38 mouse cellular contexts compared by ENCODE assay signal in the genomic region with DNA sequence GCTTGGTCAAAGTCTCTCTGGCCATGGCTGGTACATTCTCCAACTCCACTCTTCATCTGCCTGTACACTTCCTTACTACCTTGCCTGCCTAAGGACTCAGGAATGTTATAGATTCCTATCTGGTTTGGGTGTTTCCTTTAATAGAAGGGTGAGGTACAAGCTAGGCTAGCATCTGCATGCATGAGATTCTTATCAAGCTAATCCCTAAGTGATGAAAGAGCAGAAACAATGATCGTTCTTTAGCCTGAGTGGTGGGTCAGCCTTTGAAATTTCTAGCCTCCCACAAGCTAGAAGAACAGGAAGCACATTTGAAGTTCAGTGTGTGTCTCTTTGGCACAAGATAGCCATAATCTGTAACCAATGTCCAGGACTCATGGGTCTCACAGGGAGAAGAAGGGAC. TPM values are rescaled to one million over a fixed set of nuclear protein-coding genes. Genes with fewer than 3 reads are reported as not detected.
"Had no signal": no experiment of that assay in that cellular context is flagged by ENCODE, and none has a peak within 500 bp of the region (broad histone marks: within the 10 kb centered on the region; RNA-seq: fewer than 3 reads in every experiment).

No protein-coding gene starts in this region.

- H3K9ac ChIP-seq: heart, embryonic 13.5 days; heart, embryonic 15.5 days; hindbrain, embryonic 13.5 days; hindbrain, embryonic 15.5 days; kidney, embryonic 15.5 days; limb, embryonic 12.5 days; liver, embryonic 13.5 days; liver, embryonic 15.5 days had no signal

- DNase-seq: gastrocnemius, adult 2 months; gastrocnemius, postnatal 25 days; heart, adult 11 months; heart, adult 2 months; heart, postnatal 14 days; heart, postnatal 36 days; kidney, adult 11 months; kidney, adult 2 months; kidney, adult 9 months; kidney, postnatal 14 days; kidney, postnatal 4 days; liver; liver, embryonic 13.5 days had no signal

- H3K9me3 ChIP-seq: heart, embryonic 13.5 days; heart, embryonic 15.5 days; hindbrain, embryonic 13.5 days; hindbrain, embryonic 15.5 days; kidney, embryonic 15.5 days; limb, embryonic 10.5 days; limb, embryonic 12.5 days; liver, embryonic 13.5 days; liver, embryonic 15.5 days had no signal

- H3K27me3 ChIP-seq: heart, embryonic 13.5 days; heart, embryonic 15.5 days; hindbrain, embryonic 13.5 days; hindbrain, embryonic 15.5 days; kidney, embryonic 15.5 days; limb, embryonic 12.5 days; liver, embryonic 13.5 days; liver, embryonic 15.5 days had no signal

- H3K27ac ChIP-seq: gastrocnemius, adult 2 months; heart, adult 2 months; heart, embryonic 13.5 days; heart, embryonic 15.5 days; hindbrain, embryonic 13.5 days; hindbrain, embryonic 15.5 days; hindbrain, postnatal 0 days; kidney, embryonic 15.5 days; kidney, postnatal 0 days; layer of hippocampus, adult 2 months; left cerebral cortex, adult 2 months; limb, embryonic 10.5 days; limb, embryonic 12.5 days; liver, embryonic 13.5 days; liver, embryonic 15.5 days had no signal

- ATAC-seq: hindbrain, postnatal 0 days; intestine, embryonic 16.5 days had no signal

- H3K4me3 ChIP-seq: gastrocnemius, adult 2 months; heart, adult 2 months; heart, embryonic 13.5 days; heart, embryonic 15.5 days; hindbrain, embryonic 13.5 days; hindbrain, embryonic 15.5 days; kidney, embryonic 15.5 days; layer of hippocampus, adult 2 months; left cerebral cortex, adult 2 months; limb, embryonic 10.5 days; limb, embryonic 12.5 days; liver, embryonic 13.5 days; liver, embryonic 15.5 days had no signal

- H3K4me1 ChIP-seq: heart, embryonic 13.5 days; heart, embryonic 15.5 days; hindbrain, embryonic 13.5 days; hindbrain, embryonic 15.5 days; kidney, embryonic 15.5 days; limb, embryonic 10.5 days; limb, embryonic 12.5 days; liver, embryonic 13.5 days; liver, embryonic 15.5 days had no signal

- H3K4me2 ChIP-seq: heart, embryonic 11.5 days; heart, embryonic 13.5 days; heart, embryonic 15.5 days; hindbrain, embryonic 13.5 days; hindbrain, embryonic 15.5 days; kidney, embryonic 15.5 days; limb, embryonic 12.5 days; liver, embryonic 11.5 days; liver, embryonic 13.5 days; liver, embryonic 15.5 days had no signal

- H3K36me3 ChIP-seq: heart, embryonic 13.5 days; heart, embryonic 15.5 days; hindbrain, embryonic 13.5 days; hindbrain, embryonic 15.5 days; kidney, embryonic 15.5 days; limb, embryonic 10.5 days; limb, embryonic 12.5 days; liver, embryonic 13.5 days; liver, embryonic 15.5 days had no signal

RNA-seq across cellular contexts. Expression of gene 2210017I01Rik, which starts 2.5 kb away (rescaled TPM):
- total RNA-seq: gastrocnemius, adult 2 months; gastrocnemius, postnatal 25 days; gastrocnemius, postnatal 4 days; heart, adult 2 months; heart, postnatal 14 days; heart, postnatal 36 days; hematopoietic stem cell, adult 5-6 weeks; hindbrain, postnatal 0 days; layer of hippocampus, adult 2 months; layer of hippocampus, postnatal 10 days; layer of hippocampus, postnatal 25 days; left cerebral cortex, adult 2 months; left cerebral cortex, postnatal 14 days; left cerebral cortex, postnatal 36 days had no signal
- polyA plus RNA-seq: heart, adult 2 months; heart, embryonic 11.5 days; heart, embryonic 13.5 days; heart, embryonic 15.5 days; heart, postnatal 0 days; hindbrain, embryonic 11.5 days; hindbrain, embryonic 13.5 days; hindbrain, embryonic 15.5 days; hindbrain, postnatal 0 days; intestine, embryonic 14.5 days; intestine, embryonic 16.5 days; kidney, adult 2 months; kidney, embryonic 15.5 days; kidney, postnatal 0 days; limb, embryonic 10.5 days; limb, embryonic 12.5 days; limb, embryonic 14.5 days; liver, embryonic 11.5 days; liver, embryonic 13.5 days; liver, embryonic 15.5 days had no signal

RNA-seq across cellular contexts. Expression of gene Lce6a, which starts 11.7 kb away (rescaled TPM):
- total RNA-seq: gastrocnemius, adult 2 months; gastrocnemius, postnatal 25 days; gastrocnemius, postnatal 4 days; heart, adult 2 months; heart, postnatal 14 days; heart, postnatal 36 days; hematopoietic stem cell, adult 5-6 weeks; hindbrain, postnatal 0 days; layer of hippocampus, adult 2 months; layer of hippocampus, postnatal 10 days; layer of hippocampus, postnatal 25 days; left cerebral cortex, adult 2 months; left cerebral cortex, postnatal 14 days; left cerebral cortex, postnatal 36 days had no signal
- polyA plus RNA-seq: heart, adult 2 months; heart, embryonic 11.5 days; heart, embryonic 13.5 days; heart, embryonic 15.5 days; heart, postnatal 0 days; hindbrain, embryonic 11.5 days; hindbrain, embryonic 13.5 days; hindbrain, embryonic 15.5 days; hindbrain, postnatal 0 days; intestine, embryonic 14.5 days; intestine, embryonic 16.5 days; kidney, adult 2 months; kidney, embryonic 15.5 days; kidney, postnatal 0 days; limb, embryonic 10.5 days; limb, embryonic 12.5 days; liver, embryonic 11.5 days; liver, embryonic 13.5 days; liver, embryonic 15.5 days had no signal

RNA-seq across cellular contexts. Expression of gene Smcp, which starts 21.0 kb away (rescaled TPM):
- total RNA-seq: gastrocnemius, adult 2 months; gastrocnemius, postnatal 25 days; gastrocnemius, postnatal 4 days; heart, adult 2 months; heart, postnatal 14 days; heart, postnatal 36 days; hematopoietic stem cell, adult 5-6 weeks; hindbrain, postnatal 0 days; layer of hippocampus, adult 2 months; layer of hippocampus, postnatal 10 days; layer of hippocampus, postnatal 25 days; left cerebral cortex, adult 2 months; left cerebral cortex, postnatal 14 days; left cerebral cortex, postnatal 36 days had no signal
- polyA plus RNA-seq: heart, embryonic 11.5 days; heart, embryonic 13.5 days; heart, embryonic 15.5 days; heart, postnatal 0 days; hindbrain, embryonic 11.5 days; hindbrain, embryonic 13.5 days; hindbrain, embryonic 15.5 days; hindbrain, postnatal 0 days; intestine, embryonic 14.5 days; kidney, embryonic 15.5 days; kidney, postnatal 0 days; limb, embryonic 10.5 days; limb, embryonic 12.5 days; limb, embryonic 14.5 days; liver, embryonic 11.5 days; liver, embryonic 13.5 days; liver, embryonic 15.5 days had no signal

RNA-seq across cellular contexts. Expression of gene Ivl, which starts 36.3 kb away (rescaled TPM):
- total RNA-seq: gastrocnemius, adult 2 months; gastrocnemius, postnatal 25 days; gastrocnemius, postnatal 4 days; heart, adult 2 months; heart, postnatal 14 days; heart, postnatal 36 days; hematopoietic stem cell, adult 5-6 weeks; hindbrain, postnatal 0 days; layer of hippocampus, adult 2 months; layer of hippocampus, postnatal 10 days; layer of hippocampus, postnatal 25 days; left cerebral cortex, adult 2 months; left cerebral cortex, postnatal 14 days; left cerebral cortex, postnatal 36 days had no signal
- polyA plus RNA-seq: heart, adult 2 months; heart, embryonic 11.5 days; heart, embryonic 13.5 days; heart, embryonic 15.5 days; heart, postnatal 0 days; hindbrain, embryonic 11.5 days; hindbrain, embryonic 13.5 days; hindbrain, embryonic 15.5 days; hindbrain, postnatal 0 days; limb, embryonic 10.5 days; liver, embryonic 15.5 days had no signal

RNA-seq across cellular contexts. Expression of gene Lce1a1, which starts 38.3 kb away (rescaled TPM):
- total RNA-seq: gastrocnemius, adult 2 months; gastrocnemius, postnatal 25 days; gastrocnemius, postnatal 4 days; heart, adult 2 months; heart, postnatal 14 days; heart, postnatal 36 days; hematopoietic stem cell, adult 5-6 weeks; hindbrain, postnatal 0 days; layer of hippocampus, adult 2 months; layer of hippocampus, postnatal 10 days; layer of hippocampus, postnatal 25 days; left cerebral cortex, adult 2 months; left cerebral cortex, postnatal 14 days; left cerebral cortex, postnatal 36 days had no signal
- polyA plus RNA-seq: heart, adult 2 months; heart, embryonic 11.5 days; heart, embryonic 13.5 days; heart, embryonic 15.5 days; heart, postnatal 0 days; hindbrain, embryonic 11.5 days; hindbrain, embryonic 13.5 days; hindbrain, embryonic 15.5 days; hindbrain, postnatal 0 days; intestine, embryonic 14.5 days; intestine, embryonic 16.5 days; kidney, adult 2 months; kidney, embryonic 15.5 days; kidney, postnatal 0 days; limb, embryonic 10.5 days; limb, embryonic 12.5 days; limb, embryonic 14.5 days; liver, embryonic 11.5 days; liver, embryonic 13.5 days; liver, embryonic 15.5 days had no signal
